Mouse (Mus musculus) heart, postnatal 0 days (tissue): ENCODE results near the gene Ssbp3. TPM values are rescaled to one million over a fixed set of nuclear protein-coding genes. Genes with fewer than 3 reads are reported as not detected.

ENCODE experiments used
- ATAC-seq: fragments of 200-750 bp; cut with Nextera tagmentation; 2 replicates; pipeline ENCODE4 v1.8.0; 2017; ENCODE audit warnings: low read depth, moderate number of reproducible peaks, moderate library complexity; ENCODE audit not compliant: insufficient read depth
- DNase-seq: peaks from one replicate; pipeline ENCODE4 v3.0.0-alpha.2; 2016; ENCODE audit warnings: low spot score
- H3K27ac ChIP-seq: fragments of 300-500 bp; sonication (generic); 2 replicates; pipeline ENCODE4 v1.5.1; 2014; ENCODE audit warnings: low read depth, mild to moderate bottlenecking
- H3K27me3 ChIP-seq: fragments of 300-500 bp; sonication (generic); 2 replicates; pipeline ENCODE4 v1.6.1; 2014; ENCODE audit warnings: low read length, mixed read lengths; ENCODE audit not compliant: control insufficient read depth, insufficient read depth
- H3K36me3 ChIP-seq: fragments of 300-500 bp; sonication (generic); replicated peaks from 2 replicates; pipeline ENCODE4 v1.6.1; 2014; ENCODE audit warnings: low read length, mixed read lengths; ENCODE audit not compliant: control insufficient read depth, insufficient read depth
- H3K4me1 ChIP-seq: fragments of 300-500 bp; sonication (generic); 2 replicates; pipeline ENCODE4 v1.6.1; 2014; ENCODE audit warnings: antibody characterized with exemption; ENCODE audit not compliant: control insufficient read depth, insufficient read depth
- H3K4me2 ChIP-seq: fragments of 300-500 bp; sonication (generic); 2 replicates; pipeline ENCODE4 v1.6.1; 2014; ENCODE audit warnings: low read depth, mild to moderate bottlenecking, low read length, moderate library complexity
- H3K4me3 ChIP-seq: fragments of 300-500 bp; sonication (generic); 2 replicates; pipeline ENCODE4 v1.5.1; 2014; ENCODE audit warnings: low read depth, low read length
- H3K9ac ChIP-seq: fragments of 300-500 bp; sonication (generic); replicated peaks from 2 replicates; pipeline ENCODE4 v1.6.1; 2014; ENCODE audit warnings: low read depth, low read length, mixed read lengths
- H3K9me3 ChIP-seq: fragments of 300-500 bp; sonication (generic); replicated peaks from 2 replicates; pipeline ENCODE4 v1.6.1; 2016; ENCODE audit warnings: low read length; ENCODE audit not compliant: control insufficient read depth
- CTCF ChIP-seq: IDR thresholded peaks from 2 replicates; pipeline ENCODE4 v1.5.1; 2016; ENCODE audit warnings: antibody characterized with exemption, control low read depth, low read depth
- EP300 ChIP-seq: IDR thresholded peaks from 2 replicates; pipeline ENCODE4 v1.6.1; 2016; ENCODE audit warnings: antibody characterized with exemption, low read depth
- WGBS: fragments of 180-500 bp; shearing (Covaris S2); extraction: QIAGEN DNeasy Blood & Tissue Kit; methylation state at CpG from one replicate; pipeline ENCODE4 v1.1.7; 2014; 5-methylcytosine and 5-hydroxymethylcytosine counted together
- polyA plus RNA-seq: library from polyadenylated mRNA; unstranded; fragments of >200 nt; fragmentation: Nextera tagmentation; extraction: Ambion mirVana; gene quantifications from 2 replicates; pipeline ENCODE4 v1.2.1, GENCODE M21; 2015
- total RNA-seq: library from RNA; depleted of rRNA; stranded (reverse); fragments of >200 nt; gene quantifications from 2 replicates; pipeline ENCODE4 v1.2.3, GENCODE M21; 2014; ENCODE audit warnings: low replicate concordance

The Ssbp3 gene
- total and polyA plus RNA-seq, 2 experiments from 2014 or later = 25.9 to 35.6 TPM

DNA sequence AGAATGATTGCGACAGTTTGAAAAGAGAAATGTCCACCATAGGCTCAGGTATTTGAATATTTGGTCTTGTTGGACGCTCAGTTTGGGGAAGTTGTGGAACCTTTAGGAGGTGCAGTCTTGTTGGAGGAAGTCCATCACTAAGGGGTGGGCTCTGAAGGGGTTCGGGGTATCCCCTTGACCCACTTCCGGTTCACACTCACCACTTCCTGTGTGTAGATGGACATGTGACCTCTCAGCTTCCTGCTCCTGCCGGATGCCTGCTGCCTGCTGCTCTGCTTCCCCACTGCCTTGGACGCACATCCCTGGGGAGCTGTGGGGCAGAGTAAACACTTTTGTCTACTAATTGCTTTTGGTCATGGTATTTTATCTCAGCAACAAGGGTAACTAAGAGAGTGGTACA is 29.4 kb upstream of the Ssbp3 start:
- Histone ChIP-seq H3K36me3 (no peaks in the 10 kb centered on the region), H3K4me2 (no peak overlapping the region), H3K9me3 (0 out of 2 replicates have a peak, but pooled peaks cover 6% of the 10 kb centered on the region), H3K27ac (no peak overlapping the region), H3K27me3 (no peaks in the 10 kb centered on the region), H3K9ac (no peak overlapping the region), H3K4me3 (no peak overlapping the region), H3K4me1 (no peaks in the 10 kb centered on the region)
- 64% methylated on average over 6 of the region's 6 CpGs for WGBS
- TF ChIP-seq EP300 (no peak), CTCF (no peak)
- ATAC-seq (no peak), DNase-seq (no peak)

DNA sequence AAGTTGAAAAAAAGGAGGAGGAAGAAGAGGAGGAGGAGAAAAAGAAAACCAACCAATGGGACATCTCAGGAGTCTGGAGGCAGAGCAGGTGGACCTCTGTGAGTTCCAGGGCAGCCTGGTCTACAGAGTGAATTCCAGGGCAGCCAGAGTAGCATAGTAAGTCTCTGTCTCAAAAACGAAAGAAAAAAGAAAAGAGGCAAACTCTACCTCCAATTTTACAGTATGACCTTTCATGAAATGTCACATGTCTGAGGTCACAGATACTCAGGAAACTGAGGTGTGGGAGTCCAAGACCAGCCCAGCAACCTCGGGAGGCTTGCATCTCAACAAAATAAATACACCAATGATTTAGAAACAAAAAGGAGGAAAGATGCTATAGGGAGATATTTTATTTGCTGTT is 27.4 kb upstream of the Ssbp3 start:
- no peak for ATAC-seq
- TF ChIP-seq CTCF = no peak
- no peak for TF ChIP-seq EP300
- no peaks in the 10 kb centered on the region for H3K36me3 ChIP-seq

GRCm38 (mm10) chr4:106886307-106887085 is 24.0 kb upstream of the Ssbp3 start:
- Histone ChIP-seq H3K9me3 (0 out of 2 replicates have a peak, but pooled peaks cover 6% of the 10 kb centered on the region), H3K27me3 (no peaks in the 10 kb centered on the region), H3K4me1 (no peaks in the 10 kb centered on the region), H3K9ac (no peak overlapping the region), H3K36me3 (no peaks in the 10 kb centered on the region), H3K4me3 (no peak overlapping the region), H3K27ac (no peak overlapping the region), H3K4me2 (no peak overlapping the region)
- TF ChIP-seq EP300 (no peak), CTCF (no peak)
- no peak for DNase-seq
- ATAC-seq = no peak
- 69% methylated on average over 10 of the region's 10 CpGs for WGBS

More for the DNA sequence above, 27.4 kb upstream of the Ssbp3 start:
- Histone ChIP-seq H3K27me3 (no peaks in the 10 kb centered on the region), H3K27ac (no peak overlapping the region), H3K9ac (no peak overlapping the region), H3K4me2 (no peak overlapping the region), H3K9me3 (0 out of 2 replicates have a peak, but pooled peaks cover 6% of the 10 kb centered on the region), H3K4me1 (no peaks in the 10 kb centered on the region), H3K4me3 (no peak overlapping the region)
- WGBS = 73% methylated on average over 2 of the region's 2 CpGs
- DNase-seq = no peak

- no peaks in the 10 kb centered on the region for H3K4me1 ChIP-seq
- no peak overlapping the region for H3K4me3 ChIP-seq
- H3K36me3 ChIP-seq = no peaks in the 10 kb centered on the region
- H3K9ac ChIP-seq = no peak overlapping the region
- DNase-seq = no peak
- no peak overlapping the region for H3K4me2 ChIP-seq
- no peak for ATAC-seq
- no peak for TF ChIP-seq CTCF
- TF ChIP-seq EP300 = no peak
- WGBS = 74% methylated on average over 8 of the region's 8 CpGs
- H3K27me3 ChIP-seq = no peaks in the 10 kb centered on the region
- H3K9me3 ChIP-seq = no peaks in the 10 kb centered on the region
- H3K27ac ChIP-seq = no peak overlapping the region
Observed at GRCm38 (mm10) chr4:106896086-106896485, 14.4 kb upstream of the Ssbp3 start.

GRCm38 (mm10) chr4:106898923-106899322 is 11.6 kb upstream of the Ssbp3 start:
- DNase-seq (no peak), ATAC-seq (no peak)
- Histone ChIP-seq H3K27me3 (no peaks in the 10 kb centered on the region), H3K36me3 (no peaks in the 10 kb centered on the region), H3K4me2 (no peak overlapping the region), H3K9ac (no peak overlapping the region), H3K4me1 (no peaks in the 10 kb centered on the region), H3K27ac (no peak overlapping the region), H3K4me3 (no peak overlapping the region), H3K9me3 (no peaks in the 10 kb centered on the region)
- WGBS = 64% methylated on average over 5 of the region's 5 CpGs
- no peak for TF ChIP-seq EP300
- TF ChIP-seq CTCF = no peak

- Histone ChIP-seq H3K9ac (no peak overlapping the region), H3K9me3 (no peaks in the 10 kb centered on the region), H3K36me3 (no peaks in the 10 kb centered on the region), H3K4me3 (no peak overlapping the region), H3K27ac (no peak overlapping the region), H3K27me3 (no peaks in the 10 kb centered on the region), H3K4me1 (no peaks in the 10 kb centered on the region), H3K4me2 (no peak overlapping the region)
- no peak for ATAC-seq
- TF ChIP-seq CTCF (no peak), EP300 (no peak)
- no peak for DNase-seq
- WGBS = 88% methylated on average over 3 of the region's 3 CpGs
Observed at GRCm38 (mm10) chr4:106899471-106899870, 11.0 kb upstream of the Ssbp3 start.
